Mouse (Mus musculus): ENCODE measurements at regions not wholly inside any gene's neighbourhood (a gene's known extent, or its start where the extent isn't known, plus 50 kb on each side); places are given as distances from the start of the nearest gene placed in this dataset.
"Not testable (repeated sequence)": the region's sequence is repeated elsewhere in the genome, so short reads cannot be mapped to it uniquely, and the experiment has no call there.

- DNase-seq = peak; percentile 75 to 88
Measured at GRCm38 (mm10) chr4:8084954-8085639, 153.7 kb downstream of the Car8 start.

- no peak for DNase-seq
Measured at GRCm38 (mm10) chr4:8079349-8079748, 159.5 kb downstream of the Car8 start.

GRCm38 (mm10) chr4:8072989-8073573 is 165.8 kb downstream of the Car8 start:
- no peak for DNase-seq

GRCm38 (mm10) chr4:8070693-8071092 is 168.1 kb downstream of the Car8 start:
- not testable (repeated sequence) for DNase-seq

- no peak for DNase-seq
Measured at GRCm38 (mm10) chr4:8068086-8068485, 170.8 kb downstream of the Car8 start.

GRCm38 (mm10) chr4:8041776-8042175 is 197.1 kb downstream of the Car8 start:
- DNase-seq = no peak

GRCm38 (mm10) chr4:8037863-8038262 is 201.0 kb downstream of the Car8 start:
- no peak for DNase-seq

- not testable (repeated sequence) for DNase-seq
Measured at GRCm38 (mm10) chr4:8033402-8033801, 205.4 kb downstream of the Car8 start.

GRCm38 (mm10) chr4:8005155-8005554 is 233.7 kb downstream of the Car8 start:
- peak in 1 of 2 experiments; percentile 52 for DNase-seq

- DNase-seq = no peak
Measured at GRCm38 (mm10) chr4:7997575-7997953, 241.3 kb downstream of the Car8 start.

- DNase-seq = no peak
Measured at GRCm38 (mm10) chr4:7996923-7997574, 241.8 kb downstream of the Car8 start.

- DNase-seq = no peak
Measured at GRCm38 (mm10) chr4:7992944-7993343, 245.9 kb downstream of the Car8 start.

GRCm38 (mm10) chr4:7987781-7988180 is 251.1 kb downstream of the Car8 start:
- DNase-seq = no peak

GRCm38 (mm10) chr4:7987346-7987745 is 251.5 kb downstream of the Car8 start:
- no peak for DNase-seq

- no peak for DNase-seq
Measured at GRCm38 (mm10) chr4:7984814-7985213, 254.0 kb downstream of the Car8 start.

- no peak for DNase-seq
Measured at GRCm38 (mm10) chr4:7979772-7980351, 259.0 kb downstream of the Car8 start.

- DNase-seq = no peak
Measured at GRCm38 (mm10) chr4:7977661-7978444, 261.0 kb downstream of the Car8 start.

GRCm38 (mm10) chr4:7970272-7970671 is 268.6 kb downstream of the Car8 start:
- DNase-seq = no peak

GRCm38 (mm10) chr4:7965663-7966062 is 273.2 kb downstream of the Car8 start:
- DNase-seq = no peak

- no peak for DNase-seq
Measured at GRCm38 (mm10) chr4:7961521-7962172, 277.2 kb downstream of the Car8 start.

GRCm38 (mm10) chr4:7960335-7960734 is 278.5 kb downstream of the Car8 start:
- no peak for DNase-seq

- DNase-seq = no peak
Measured at GRCm38 (mm10) chr4:7948020-7948419, 290.8 kb downstream of the Car8 start.
